Mouse (Mus musculus): ENCODE measurements around the gene Gpr179.
"Not testable (repeated sequence)": the region's sequence is repeated elsewhere in the genome, so short reads cannot be mapped to it uniquely, and the experiment has no call there.

Gene Gpr179

DNA sequence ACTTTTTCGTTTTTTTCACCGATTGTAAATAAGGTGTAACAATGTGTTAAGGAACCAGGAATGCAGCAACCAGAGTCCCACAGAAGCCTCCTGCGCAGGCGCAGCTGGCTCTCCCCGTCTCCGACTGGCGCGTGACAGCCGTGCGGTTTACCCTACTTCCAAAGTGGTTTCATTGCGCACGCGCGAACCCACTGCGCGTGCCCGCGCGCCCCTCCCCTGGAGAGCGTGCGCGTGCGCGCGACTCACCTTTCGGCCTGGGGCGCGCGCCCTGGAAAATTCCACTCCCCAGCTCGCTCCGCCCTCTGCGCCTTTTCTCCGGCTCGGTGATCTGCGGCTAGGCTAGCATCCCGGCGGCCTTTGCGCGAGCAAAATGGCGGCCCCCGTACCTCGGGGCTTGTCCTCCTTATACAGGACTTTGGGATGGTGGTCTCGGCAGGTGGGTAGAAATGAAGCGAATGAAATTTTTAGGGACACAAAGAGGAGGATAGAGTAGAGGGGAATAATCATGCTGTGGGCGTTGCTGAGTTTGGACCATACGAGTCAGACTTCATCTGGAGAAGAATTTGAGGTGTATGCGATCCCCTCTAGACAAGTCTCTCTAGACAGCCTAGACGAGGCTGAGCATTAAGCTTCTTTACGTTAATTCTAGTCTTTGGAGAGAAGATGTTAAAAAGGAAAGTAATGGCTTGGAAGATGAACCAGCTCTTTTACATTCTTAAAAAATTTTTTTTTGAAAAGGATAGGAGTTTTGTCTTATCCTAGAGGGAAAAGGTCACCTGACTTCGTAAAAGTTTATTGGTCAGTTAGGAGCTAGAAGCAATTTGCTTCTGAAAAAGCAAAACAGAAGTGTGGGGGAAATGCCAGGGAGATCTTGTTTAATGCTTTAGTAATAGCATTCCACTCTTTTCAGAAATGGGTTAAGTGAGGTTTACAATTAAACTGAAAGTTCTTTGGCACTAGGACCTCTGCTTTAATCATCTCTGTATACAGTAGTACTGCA is 36.1 kb downstream of the Gpr179 start, which contains the start of gene Mrpl45:
Gene Mrpl45 (plus strand): TSS at position 213 of the 1,000 bp plus-strand sequence.
- peak; percentile 99 for DNase-seq

DNA sequence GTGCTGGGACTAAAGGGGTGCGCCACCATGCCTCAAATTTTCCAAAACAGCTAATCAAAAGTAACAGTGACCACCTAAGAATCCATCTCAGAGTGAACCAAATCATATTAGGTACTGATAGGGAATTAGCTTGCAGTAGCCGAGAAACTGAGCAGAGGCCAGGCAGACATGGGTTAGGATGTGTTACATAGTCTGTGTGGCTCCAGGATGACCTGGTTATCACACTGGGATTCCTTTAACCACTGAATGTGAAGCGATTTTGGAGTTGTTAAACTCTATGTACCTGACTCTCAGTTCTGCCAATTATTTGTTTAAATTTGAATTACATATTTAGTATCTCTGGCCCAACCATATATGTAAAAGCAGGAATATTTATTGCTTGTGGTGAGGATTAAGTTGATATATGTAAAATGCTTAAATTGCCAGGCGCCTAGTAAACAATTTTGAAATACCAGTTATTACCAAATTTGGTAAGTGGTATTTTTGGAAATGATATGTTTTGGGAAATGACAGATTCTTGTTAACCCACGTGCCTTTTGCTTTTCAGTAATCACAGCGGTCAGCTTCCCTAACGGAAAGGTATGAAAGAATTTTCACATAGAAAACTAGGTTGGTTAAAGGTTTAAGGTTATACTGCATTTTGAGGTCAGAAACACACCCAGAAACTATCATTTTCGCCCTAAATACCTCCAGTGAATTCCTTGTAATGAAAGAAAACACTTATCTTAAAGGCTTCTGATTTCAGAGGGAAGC is 37.0 kb downstream of the Gpr179 start:
- DNase-seq = no peak

DNA sequence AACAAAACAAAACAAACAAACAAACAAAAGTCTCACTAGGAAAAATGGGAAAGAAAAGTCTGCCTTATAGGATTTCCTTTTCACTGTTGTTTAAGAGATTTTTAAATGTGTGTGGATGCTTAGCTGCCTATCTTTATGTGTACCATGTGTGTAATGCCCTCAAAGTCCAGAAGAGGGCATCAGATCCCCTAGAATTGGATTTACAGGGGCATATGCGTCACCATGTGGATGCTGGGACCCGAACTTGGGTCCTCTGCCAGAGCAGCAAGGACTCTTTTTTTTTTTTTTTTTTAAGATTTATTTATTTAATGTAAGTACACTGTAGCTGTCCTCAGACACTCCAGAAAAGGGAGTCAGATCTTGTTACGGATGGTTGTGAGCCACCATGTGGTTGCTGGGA is 37.8 kb downstream of the Gpr179 start:
- no peak for DNase-seq

DNA sequence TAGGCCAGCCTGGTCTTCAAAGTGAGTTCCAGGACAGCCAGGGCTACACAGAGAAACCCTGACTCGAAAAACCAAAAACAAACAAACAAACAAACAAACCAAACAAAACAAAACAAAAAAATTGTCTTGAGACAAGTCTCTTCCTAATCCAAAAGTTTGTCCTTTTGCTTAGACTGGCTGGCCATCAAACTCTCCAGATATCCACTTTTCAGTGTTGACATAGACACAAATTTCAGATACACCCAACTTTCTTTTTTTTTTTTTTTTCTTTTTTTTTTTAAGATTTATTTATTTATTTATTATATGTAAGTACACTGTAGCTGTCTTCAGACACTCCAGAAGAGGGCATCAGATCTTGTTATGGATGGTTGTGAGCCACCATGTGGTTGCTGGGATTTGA is 39.0 kb downstream of the Gpr179 start:
- DNase-seq = not testable (repeated sequence)

DNA sequence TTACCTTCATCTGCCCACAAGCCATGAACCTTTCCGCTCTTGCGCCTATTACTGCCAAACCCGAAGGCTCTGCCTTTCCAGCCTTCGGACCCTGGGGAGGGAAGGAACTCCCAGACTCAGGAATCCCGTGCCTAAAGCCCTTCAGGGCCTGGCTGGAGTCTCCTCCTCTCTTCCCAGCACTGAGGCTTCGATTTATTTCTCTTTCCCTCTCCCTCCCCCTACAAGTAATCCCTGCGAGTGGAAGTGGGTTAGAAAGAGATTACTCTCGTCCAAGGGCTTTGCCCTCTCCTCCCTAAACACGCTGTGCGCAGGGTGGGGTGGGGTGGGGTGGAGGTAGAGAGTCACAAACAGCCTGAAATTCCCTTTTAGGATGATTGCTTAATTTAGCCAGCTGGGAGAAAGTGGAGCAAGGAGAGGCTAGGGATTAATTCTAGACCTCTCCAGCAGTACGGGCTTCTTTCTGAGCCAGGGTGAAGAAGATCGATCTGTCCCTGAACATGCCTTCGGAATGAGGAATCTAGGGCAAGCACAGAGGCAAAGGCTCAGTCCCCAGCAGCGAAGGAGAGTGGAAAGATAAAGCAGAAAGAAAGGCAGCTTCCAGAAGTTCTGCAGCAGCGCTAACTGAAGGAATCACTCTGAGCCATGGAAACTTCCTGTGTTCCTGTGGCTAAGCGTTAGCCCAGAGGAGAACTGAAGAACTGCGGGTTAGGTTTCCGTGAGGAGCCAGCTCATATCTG is 40.8 kb downstream of the Gpr179 start:
- DNase-seq = no peak

DNA sequence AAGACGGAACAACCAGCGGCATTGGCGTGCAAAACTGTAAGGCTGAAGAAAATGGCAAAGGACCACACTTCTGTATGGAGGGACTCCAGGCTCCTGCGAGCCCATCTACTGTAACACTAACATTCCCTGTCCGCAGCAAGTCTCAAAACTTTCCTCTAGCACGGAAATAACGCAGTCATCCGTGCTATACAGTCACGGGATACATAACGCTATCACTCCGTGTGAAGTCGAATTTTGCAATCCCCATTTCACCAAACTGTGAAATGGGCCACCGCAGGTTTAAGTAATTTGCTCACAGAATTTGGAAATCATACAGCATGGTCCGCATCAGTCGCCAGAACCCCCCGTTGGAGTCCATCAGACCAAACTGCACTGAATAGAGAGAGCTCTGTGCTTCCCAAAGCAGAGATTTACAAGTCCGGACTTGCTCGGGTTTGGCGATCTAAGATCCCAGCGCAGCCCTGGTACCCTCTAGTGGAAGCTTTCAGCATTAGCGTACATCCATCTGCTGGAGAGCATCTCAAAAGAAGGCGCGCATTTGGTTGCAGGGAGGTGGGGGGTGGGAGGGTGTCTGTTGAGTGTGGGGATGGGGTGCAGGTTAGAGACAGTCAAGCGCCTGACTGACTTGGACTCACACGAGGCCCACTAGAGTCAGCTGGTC is 41.8 kb downstream of the Gpr179 start:
- DNase-seq = peak; percentile 82

DNA sequence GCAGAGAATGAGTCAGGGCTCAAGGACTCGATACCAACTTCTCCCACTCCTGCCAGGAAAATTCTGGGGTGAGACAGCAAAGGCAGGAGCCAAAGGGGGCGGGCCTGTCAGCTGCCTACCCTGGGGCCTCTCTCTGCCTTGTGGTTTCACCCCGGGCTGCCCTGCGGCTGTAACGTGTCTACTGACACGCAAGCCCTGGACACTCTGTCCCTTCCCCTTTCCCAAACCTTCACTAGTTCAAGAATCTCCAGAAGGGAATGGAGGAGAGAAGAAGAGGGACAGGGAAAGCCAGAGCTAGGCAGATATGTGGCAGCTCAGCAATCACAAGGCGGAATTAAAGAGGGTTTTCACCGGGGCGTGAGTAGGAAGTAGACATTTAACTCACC is 42.4 kb downstream of the Gpr179 start:
- peak; percentile 62 for DNase-seq

DNA sequence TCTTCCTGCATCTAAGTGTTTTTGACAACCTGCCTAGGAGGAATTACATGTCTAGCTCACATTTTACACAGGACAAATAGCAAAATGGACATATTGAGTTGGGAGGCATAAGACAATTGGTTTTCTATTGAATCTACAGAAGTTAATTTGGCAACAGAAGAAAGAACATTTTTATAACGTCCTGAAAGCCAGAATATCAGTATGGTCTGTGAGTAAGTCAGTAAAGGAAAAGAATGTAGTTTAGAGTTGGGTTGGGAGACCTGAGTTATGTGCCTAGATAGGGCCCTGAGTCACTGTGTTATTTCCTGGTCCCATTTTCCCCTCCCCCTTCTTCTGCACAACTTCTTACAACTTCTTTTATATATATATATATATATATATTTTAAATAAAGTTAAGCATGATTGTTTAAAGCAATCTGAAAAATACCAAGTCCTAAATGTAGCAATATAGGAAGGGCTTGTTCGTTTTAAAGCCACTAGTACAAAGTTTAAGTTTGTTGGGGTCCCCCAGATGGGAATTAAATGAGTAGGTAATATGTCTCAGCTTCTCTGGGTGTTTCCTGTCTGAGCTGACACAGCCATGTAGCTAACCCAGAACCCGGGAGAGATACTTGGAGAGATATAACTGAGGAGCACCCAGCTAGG is 42.9 kb downstream of the Gpr179 start:
- no peak for DNase-seq

DNA sequence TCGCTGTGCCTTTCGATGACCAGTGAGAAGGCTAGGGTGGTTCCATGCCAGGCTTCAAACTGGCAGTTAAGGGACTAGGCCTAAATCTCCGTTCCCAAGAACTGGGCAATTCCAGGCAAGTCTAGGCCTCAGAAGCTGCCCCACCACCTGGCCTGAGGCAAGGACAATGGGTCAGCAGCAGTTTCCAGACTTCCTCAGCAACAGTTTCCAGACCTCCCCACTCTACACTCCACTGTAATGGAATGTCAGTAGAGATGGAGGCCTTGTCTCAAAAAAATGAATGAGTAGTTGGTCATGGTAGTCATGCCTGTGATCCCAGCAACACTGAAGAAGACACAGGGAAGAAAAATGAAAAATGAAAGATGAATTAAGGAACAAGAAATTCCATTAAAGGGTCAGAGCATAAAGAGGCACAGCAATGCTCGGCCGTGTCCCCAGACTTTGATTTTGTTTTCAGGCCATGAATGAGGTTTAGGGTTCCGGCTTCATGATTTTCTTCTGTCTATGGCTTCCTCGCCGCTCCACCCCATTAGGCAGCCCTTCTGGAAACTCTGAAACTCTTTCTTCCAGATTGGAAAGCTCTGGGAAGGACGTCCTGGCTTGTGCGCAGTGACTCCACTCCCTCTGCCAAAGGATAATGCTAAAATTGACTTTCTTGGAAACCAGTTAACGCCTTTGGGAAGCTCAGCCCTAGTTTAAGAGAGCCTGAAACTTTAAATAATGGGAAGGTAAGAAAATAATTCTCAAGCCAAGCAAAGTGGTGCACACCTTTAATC is 44.4 kb downstream of the Gpr179 start:
- no peak for DNase-seq

DNA sequence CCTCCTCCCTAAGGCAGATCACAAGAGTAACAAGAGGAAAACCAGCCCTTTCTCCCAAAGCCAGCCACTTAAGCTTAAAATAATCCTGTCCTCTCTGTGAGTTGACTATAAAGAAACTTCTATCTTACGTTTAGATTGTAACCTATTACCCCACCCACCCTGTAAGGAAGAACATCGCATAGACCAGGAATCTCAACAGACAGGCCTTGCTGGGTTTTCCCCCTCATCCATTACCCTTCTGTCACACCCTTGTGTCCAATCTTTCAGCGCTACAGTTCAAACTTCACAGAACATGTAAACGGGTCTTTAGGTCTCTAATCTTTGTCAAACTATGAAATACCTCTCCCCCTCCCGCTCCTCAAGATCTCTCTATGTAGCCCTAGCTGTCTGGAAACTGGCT is 47.2 kb downstream of the Gpr179 start:
- DNase-seq = no peak

DNA sequence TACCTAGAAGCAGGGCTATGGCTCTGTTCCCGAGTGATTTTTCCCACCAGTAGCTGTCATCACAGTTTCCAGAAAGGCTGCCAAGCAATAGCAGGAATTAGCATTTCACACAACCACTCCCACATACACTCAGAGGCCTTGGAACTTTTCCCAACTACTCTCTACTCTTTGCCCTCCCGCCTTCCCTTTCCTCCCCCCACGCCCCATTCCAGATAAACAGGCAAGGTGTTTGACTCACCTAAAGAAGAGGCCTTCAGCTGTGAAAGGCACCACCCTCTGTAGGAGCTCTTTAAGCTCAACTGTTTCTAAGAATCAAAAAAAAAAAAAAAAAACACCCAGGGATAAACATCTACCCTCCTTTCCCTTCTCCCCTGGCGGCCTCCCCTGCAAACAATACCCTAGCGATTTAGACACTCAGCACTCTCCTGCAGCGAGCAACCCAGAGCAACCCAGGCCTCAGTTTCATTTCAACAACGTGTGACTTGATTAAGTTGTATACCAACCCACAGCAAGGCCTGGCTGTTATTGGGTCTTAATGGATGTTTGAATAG is 49.6 kb downstream of the Gpr179 start:
- no peak for DNase-seq

DNA sequence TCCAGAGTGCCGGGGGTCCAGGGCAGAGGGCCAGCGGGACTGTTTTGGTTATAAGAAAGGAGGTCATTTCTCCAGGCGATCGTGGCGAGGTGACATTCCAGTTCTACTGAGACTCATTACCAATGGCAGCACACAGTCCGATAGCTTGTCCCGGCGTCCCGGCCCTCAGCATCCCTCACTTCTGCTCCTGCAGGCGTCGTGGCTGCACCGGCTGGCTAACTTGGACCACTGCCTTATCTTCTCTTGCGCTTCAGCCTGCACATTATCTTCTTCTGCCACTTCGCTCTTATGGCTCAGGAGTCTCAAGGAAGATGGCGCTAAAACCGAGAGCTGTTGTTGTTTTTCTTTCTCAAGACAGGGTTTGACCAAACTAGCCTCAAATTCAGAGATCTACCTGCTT is 50.5 kb downstream of the Gpr179 start:
- DNase-seq = no peak

DNA sequence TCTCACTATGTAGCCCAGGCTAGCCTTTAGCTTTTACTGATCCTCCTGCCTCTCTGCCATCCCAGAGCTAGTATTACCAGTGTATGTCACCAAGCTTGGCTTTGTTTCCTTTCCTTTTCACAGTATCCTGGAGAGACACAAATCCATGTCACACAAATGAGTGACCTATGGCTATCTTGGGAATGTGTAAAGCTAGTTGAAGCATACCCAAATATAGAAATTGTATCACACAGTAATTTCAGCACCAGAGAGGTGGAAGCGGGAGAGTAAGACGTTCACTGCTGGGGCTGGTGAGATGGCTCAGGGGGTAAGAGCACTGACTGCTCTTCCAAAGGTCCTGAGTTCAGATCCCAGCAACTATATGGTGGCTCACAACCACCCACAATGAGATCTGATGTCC is 51.9 kb downstream of the Gpr179 start:
- no peak for DNase-seq

DNA sequence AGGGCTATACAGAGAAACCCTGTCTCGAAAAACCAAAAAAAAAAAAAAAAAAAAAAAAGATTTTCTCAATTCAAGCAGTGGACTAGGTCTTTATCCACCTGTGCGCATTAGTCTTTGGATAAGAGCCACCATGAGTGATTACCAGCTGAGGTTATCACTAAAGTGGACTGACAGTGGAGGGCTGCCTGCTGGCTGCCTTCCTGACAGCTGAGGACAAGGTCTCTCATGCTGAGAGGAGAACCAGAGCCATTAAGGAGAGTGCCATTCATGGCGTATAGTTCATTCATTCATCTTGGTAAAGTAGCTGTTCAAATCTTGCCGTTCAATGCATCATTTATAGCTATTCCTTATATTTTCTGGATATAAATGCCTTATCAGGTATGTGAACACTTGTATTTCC is 55.3 kb downstream of the Gpr179 start:
- DNase-seq = no peak

DNA sequence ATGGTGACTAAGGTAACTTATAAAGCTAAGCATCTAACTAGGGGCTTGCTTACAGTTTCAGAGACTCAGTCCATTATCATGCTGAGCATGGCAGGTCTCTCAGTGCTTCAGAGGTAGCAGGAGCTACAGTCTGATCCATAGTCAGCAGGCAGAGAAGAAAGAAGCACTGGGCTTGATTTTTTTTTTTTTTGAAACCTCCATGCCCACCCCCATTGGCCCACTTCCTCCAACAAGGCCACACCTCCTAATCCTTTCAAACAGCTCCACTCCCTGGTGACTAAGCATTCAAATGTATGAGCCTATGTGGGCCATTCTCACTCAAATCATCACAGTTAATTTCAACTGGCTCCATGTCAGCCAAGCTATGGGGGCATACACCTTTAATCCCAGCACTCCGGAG is 59.1 kb downstream of the Gpr179 start:
- no peak for DNase-seq

DNA sequence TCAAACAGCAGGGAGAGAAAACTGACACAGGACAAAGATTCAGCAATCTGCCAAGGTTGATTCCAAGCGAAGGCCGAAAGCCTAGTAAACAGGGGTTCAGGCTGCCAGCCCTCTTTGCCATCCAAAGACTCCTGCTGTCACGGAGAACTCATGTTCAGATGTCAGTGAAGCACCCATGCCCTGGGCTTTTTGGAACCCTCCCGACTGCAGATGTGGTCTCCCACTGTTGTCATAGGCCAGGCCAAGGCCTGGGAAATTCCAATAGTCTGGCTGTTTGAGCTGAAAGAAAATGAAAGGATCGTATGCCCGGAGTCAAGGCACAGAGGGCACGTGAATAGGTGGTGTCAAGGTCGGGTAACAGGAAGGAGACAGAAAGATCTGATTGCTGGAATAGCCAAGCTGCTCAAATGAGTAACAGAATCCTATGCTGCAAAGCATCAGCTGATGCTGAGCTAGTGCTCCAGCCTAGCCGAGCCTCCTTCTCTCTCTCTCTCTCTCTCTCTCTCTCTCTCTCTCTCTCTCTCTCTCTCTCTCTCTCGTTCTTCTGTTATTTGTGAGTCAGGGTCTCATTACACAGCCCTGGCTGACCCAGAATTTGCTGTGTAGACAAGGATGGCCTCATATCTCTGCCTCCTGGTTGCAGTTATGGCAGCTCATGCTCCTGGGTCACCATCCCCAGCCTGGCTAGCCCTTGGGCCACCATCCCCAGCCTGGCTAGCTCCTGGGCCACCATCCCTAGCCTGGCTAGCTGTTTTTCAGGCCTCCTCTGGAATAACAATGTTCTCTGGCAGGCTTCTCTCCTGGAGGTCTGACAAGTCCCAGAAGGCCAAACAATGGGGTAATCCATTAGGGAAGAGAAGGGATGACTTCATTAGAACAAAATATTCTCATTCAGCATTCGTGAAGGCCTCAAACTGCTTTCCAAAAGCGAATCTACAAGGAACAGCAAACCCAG is 62.3 kb downstream of the Gpr179 start:
- peak; percentile 64 for DNase-seq

DNA sequence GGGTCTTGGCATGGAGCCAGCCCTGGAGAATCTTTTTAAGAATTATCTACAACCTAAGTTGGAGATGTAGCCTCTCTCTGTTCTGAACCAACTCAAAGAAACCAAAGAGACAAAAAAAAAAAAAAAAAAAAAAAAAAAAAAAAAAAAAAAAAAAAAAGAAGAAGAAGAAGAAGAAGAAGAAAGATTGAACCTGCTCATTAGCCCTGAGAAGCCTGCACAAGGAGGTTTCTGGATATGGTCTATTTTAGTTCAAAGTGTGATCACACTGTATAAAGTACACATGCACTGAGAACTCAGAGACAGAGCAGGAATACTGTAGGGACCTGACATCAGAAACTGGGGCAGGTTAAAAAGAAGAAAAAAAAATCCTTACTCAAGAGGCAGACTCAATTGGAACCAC is 64.2 kb downstream of the Gpr179 start:
- DNase-seq = no peak

DNA sequence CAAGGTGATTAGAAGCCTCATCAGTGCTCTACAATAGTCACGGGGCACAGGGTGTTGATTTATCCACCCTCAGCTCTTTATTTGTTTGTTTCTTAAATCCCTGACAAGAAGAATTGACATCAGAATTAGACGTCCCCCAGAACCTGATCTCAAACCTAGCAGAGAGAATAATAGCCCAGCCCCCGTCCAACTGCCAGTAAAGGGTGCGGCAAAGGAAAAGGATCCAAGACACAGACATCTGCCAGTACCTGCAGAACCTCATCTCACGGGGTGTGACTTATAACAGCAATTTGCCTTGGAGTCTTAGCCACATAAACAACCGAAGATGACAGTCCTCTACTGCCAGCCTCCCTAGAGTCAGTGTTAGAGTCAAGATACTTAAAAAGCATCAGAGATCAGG is 64.9 kb downstream of the Gpr179 start:
- DNase-seq = no peak

DNA sequence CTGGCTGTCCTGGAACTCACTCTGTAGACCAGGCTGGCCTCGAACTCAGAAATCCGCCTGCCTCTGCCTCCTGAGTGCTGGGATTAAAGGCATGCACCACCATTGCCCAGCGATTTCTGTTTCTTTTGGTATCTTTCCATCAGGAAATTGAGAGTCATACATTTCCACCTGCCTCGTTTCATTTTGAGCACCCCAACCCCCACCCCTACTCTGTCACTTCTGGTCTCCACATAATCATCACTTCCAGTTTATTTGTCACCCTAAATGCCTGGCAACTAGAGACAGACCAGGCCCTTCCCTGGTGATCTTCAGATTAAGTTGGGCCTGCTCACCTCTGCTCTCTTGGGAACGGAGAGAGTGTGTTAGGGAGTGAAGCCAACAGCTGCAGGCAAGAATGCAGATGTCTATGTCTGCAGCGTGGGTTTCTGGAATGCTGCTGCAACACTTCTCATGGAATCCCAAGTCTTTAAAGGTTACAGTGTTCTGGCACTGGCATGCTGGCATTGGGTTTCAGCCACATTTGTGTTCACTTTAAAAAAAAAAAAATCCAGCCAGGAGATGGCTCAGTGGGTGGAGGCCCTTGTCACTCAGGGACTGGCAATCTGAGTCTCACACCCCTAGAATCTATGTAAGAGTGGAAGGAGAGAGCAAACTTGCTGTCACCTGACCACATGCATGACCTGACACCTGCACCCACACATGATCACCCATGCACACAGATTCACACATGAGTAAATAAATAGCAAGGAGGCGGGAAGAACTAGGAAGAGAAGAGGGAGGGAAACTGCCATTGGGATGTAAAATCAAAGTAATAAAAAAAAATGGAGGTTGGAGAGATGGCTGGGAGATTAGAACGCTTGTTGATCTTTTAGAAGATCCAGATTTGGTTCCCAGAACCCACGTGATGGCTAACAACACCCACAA is 65.8 kb downstream of the Gpr179 start:
- no peak for DNase-seq

Data from right cerebral cortex, adult 18-20 months (tissue).